Mouse (Mus musculus) ovary, adult 18-20 months (tissue): ENCODE data around the gene Mfsd11.
"Not testable (repeated sequence)": the region's sequence is repeated elsewhere in the genome, so short reads cannot be mapped to it uniquely, and the experiment has no call there.

Experiments used
- DNase-seq: peaks from one replicate; pipeline ENCODE4 v3.0.0; 2022; ENCODE audit warnings: low spot score, mixed read lengths

The Mfsd11 gene

DNA sequence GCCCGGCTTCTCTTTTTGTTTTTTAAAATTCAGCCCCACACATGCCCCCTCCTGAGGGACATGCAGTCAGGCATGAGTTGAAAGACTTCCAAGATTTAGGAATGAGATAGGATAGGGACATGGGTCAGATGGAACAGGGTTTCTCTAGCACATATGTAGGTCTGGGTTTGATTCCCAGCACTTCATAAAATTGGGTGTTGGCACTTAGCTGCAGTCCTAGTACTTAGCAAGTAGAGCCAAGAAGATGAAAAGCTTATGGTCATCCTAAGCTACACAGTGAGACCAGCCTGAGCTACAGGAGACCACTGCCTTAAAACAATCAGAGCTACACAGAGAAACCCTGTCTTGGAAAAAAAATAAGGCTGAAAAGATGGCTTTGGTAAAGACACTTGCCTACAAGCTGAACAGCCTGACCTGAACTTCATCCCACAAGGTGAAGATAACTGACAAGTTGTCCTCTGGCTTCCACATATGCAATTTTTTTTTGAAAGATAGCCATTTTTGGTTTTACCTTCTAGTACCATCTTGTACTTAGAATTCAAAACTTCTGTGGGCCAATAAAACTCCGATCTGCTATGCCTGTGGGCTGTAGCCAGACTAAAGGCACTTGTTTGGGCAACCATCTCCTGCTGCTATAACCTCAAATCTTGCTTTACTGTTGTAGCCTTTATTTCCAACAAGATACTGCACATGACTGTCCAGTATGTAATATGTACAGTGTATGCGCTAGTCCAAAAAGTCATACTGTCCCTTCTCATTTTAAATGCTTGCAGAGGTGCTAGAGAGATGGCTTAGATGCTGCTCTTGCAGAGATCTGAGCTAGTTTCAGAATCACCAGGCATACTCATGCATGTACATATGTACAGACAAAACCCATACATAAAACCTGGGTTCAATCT is 4.8 kb upstream of the Mfsd11 start:
- no peak for DNase-seq

DNA sequence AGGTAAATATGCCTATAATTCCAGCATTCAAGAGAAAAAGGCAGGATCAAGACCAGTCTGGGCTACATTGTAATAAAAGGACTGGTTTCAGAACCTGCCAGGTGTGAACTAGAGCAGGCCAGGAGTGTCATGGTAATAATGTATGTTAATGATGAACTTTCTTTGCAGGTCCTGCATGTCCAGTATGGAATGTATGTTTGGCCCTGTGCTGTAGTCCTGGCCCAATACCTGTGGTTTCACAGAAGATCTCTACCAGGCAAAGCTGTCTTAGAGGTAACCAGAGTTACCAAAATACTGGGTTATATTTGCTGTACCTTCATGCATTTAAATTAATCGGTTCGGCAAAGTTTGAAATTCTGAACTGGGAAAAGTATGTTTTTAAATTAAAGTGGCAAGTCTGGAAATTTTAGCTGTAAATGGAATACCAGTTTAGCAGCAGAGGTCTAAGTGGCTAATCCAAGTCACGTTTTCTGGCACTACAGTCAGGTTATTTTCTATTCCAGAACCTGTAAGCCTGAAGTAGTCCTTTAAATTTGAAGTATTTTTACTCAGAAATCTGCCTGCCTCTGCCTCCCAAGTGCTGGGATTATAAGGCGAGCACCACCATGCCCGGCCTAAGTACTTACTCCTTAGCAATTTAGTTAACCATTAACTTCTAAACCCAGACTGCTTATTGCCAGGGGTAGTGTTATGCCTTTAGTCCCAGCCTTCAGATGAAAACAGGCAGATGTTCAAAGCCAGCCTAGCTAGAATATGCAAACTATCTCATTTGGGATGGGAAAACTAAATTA is 4.0 kb upstream of the Mfsd11 start:
- no peak for DNase-seq

- DNase-seq: not testable (repeated sequence)
These were observed 3.4 kb upstream of the Mfsd11 start for GRCm38 (mm10) chr11:116848877-116849178.

DNA sequence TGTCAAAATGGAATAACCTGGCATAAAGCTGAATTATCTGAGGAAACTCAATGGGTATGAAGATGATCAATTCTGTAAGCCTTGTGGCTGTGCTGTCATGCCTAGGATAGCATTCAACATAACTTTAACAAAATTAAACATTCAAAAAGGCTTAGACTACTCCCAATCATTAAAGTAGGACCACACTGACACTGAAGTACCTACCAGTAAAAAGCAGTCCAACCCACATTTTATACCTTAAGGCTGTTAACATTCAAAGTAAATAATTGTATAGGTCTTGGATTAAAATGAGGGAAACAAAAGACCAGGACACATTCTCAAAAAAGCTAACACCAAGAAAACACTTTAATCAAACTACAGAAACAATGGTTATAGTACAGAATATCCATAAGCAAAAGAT is 2.7 kb upstream of the Mfsd11 start:
- DNase-seq: no peak

- no peak for DNase-seq
These were observed 2.2 kb upstream of the Mfsd11 start for GRCm38 (mm10) chr11:116850085-116850484.

DNA sequence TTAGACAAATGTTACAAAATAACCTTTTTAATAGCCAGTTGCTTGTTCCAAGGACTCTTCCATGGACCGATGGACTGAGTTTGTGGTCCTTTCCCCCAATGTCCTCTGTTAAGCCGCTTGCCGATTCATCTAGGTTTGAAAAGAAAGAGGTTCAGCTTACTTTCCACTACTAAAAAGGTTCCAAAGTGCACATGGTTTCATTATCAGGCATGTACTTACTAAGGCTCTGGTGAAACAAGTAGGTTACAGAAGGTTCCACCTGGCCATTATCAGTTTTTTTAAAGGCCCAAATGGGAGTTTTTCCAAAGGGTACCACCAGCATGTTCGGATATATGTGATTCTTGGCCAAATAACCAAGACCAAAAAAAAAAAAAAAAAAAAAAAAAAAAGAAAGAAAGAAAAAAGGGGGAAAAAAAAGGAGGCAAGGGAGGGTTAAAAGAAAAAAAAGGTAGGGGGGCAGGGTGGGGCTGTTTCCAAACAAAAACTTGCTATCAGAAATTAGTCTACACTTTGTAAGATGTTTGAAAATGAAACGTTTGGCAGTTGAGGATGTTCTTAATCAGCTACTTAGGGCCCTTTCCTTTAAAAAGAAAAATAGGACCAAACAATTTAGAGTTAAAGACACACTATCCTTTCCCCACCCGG is 1.3 kb upstream of the Mfsd11 start:
- no peak for DNase-seq

DNA sequence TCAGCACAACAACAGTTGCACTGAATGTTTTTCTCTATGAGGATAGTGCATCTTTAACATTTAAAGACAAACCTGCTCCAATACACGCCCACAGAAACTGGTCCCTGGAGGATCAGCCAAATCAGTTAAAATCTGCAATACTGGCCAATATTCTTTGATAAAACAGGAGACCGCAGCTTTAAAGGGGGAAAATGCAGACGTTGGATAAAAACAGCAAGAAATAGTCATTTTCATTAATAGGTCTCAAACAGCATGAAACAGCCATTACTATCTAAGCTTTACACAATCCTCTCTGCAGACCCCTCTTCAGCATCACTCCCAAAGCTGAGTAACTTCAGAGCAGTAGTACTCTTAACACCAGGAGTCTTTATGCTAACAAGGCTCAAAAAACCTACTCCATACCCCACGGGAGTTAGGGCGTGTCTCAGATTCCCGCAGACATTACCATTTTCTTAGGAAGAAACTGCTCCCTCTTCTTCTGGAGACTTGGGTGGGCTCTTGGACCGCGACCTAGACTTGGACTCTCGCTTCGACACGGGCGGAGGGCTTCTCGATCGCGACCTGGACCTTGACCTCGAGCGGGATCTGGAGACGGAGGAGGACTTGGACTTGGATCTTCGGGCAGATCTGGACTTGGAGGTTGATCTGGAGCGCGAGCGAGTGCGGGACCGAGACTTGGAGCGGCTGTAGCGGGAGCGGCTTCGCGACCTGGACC is 507 bp upstream of the Mfsd11 start:
- no peak for DNase-seq

DNA sequence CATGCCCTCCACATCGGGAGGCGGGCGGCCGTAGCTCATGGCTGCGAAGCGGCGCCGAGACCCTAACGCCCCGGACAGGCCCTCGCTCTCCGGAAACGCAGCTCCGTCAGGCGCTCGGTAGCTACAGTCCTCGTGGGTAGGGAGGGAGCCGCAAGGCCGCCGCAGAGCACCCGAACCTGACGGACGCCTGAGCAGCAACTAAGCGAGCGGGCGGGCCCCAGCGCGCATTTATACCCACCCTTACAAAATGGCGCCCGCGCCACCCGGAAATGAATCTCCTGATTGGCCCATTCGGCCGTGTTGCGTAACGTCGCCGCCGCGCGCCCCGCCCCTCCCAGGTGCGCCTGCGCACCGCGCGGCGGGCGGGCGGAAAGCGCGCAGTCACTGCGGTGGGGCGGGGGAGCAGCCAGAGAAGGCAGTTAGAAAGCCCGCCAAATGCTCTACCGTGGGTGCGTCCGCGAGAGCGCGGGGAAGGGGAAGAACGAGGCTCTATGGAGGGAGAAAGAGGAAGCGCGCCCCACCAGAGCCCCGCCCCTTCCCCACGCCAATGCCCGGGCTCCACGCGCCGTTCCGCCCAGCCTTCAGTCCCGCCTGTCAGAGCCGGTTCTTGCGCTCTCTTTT is 761 bp downstream of the Mfsd11 start, which contains the start of gene Srsf2:
Srsf2 (minus strand) TSS at position 204 of the 621 bp plus-strand sequence.
- DNase-seq: peak; percentile 92

- peak; percentile 94 for DNase-seq
These were observed 1.3 kb downstream of the Mfsd11 start for GRCm38 (mm10) chr11:116853512-116853928.

DNA sequence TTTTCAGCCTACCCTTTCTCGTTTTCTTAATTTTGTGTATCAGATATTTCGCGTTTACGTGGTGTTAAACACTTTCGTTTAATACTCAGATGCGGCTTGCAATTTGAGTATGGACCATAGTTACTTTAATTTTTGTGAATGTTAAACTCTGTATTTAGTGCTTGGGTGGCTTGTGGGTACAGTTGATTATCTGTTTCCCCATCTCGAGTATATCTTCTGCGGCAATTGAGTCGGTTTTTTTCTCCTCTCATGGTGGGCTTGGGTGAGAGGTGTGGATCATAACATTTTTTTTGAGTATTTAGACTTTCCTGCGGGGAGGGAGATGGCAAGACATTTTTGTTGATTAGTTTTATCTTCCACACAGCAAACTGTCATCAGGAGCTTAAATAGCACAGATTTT is 2.0 kb downstream of the Mfsd11 start:
- DNase-seq: no peak

GRCm38 (mm10) chr11:116857183-116857850 is 5.1 kb downstream of the Mfsd11 start:
- no peak for DNase-seq

DNA sequence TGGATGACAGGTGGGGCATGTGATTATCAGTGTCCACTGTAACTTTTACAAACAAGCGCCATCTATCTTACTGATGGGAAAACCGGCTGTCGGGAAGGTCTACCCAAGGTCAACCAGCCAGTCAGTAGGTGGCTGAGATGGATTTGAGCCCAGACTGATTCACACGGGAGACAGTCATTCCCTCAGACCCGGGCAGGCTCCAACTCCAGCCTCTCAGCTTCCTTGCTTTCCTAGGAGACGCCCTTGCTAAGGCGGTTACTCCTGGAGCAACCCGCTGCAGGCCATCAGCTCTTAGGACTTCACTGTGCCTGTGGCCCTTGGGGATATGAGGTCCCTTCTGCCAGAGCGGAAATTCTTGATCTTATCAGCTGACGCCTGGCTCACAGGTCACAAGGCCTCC is 12.2 kb downstream of the Mfsd11 start:
- DNase-seq: no peak

DNA sequence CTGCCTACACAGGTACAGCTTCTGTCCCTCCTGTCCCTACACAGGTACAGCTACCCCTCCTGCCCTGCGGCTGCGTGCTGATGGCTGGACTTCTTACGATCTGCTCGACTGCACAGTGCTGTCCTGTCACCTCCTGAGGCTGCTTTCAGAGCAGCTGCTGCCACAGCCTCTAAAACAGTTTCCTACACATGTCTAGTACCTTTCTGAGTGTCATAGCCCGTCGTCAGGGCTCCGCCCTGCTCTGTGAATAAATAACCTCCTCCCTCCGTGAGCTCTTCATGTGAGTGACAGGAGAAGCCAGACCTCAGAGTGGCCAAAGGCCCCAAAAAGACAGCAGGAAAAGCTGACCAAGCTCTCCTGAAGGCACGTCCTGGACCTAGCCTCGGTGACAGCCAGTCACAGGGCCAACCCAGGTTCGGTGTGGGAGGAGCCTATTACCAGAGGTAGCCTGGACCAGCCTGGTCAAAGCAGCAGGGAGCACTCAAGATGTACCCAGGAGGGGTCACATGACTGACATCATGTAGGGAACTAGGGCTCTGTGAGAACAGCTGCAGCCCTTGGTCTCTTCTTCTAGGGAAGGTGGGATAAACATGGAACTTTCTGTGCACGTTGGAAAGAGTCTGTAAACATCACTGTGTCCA is 13.8 kb downstream of the Mfsd11 start:
- no peak for DNase-seq

- no peak for DNase-seq
These were observed 15.9 kb downstream of the Mfsd11 start for GRCm38 (mm10) chr11:116868129-116868528.

DNA sequence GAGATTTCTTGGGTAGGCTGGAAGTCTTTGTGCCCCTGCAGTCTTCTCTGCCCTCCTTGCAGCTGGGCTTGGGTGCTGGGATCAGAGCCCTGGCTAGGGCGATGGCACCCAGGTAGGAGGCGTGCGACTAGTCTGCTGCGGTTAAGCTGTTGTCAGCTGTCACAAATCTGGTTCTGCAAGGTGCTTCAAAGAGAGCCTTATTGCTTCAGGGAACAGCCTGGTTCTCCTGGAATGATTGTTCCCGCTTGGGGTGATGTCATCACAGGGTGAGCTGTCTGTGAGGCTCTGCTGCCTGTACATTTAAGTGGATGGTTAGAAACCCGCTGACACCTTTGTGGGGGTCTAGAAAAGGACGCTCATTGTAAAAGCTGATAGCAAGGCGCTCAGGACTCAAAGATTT is 17.0 kb downstream of the Mfsd11 start:
- no peak for DNase-seq

- no peak for DNase-seq
These were observed 17.4 kb downstream of the Mfsd11 start for GRCm38 (mm10) chr11:116869641-116870040.

DNA sequence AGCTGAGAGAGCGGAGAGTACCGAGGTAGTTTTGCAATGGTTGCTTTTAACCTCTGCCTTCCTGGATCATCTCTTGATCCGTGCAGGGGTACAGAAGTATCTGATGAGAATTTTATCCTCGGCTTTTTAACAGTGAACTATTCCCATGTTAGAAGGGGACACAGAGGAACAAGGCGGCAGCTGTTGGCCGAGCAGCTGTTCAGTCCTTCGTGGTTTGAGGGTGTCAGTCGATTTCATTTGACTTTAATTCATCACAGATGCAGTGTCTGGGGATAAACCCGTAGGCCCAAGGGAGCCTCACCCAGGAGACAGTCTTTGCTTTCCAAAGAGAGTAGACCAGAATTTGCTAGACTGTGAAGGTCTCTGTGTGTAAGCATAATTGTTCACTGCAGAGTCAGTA is 19.3 kb downstream of the Mfsd11 start:
- no peak for DNase-seq

- DNase-seq: no peak
These were observed 21.7 kb downstream of the Mfsd11 start for GRCm38 (mm10) chr11:116873987-116874386.

- no peak for DNase-seq
These were observed 26.2 kb downstream of the Mfsd11 start for GRCm38 (mm10) chr11:116878454-116878853.

DNA sequence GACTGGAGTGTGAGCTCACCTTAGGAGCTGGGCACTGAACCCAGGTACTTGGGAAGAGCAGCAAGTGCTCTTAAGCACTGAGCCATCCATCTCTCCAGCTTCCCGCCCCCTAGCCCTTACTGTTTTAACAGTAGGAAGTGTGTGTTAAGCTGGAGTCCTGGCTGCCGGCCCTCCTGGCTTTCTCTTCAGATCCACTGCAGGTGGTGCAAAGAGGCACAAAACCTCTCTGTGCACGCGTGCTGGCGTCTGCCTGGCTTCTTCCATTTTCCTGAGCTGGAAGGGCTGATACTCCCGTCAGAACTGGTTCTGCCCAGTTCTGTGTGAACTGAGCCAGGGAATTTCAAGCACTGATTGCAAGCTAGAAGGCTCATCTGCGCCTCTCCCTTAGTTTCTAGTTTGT is 28.6 kb downstream of the Mfsd11 start:
- DNase-seq: no peak

GRCm38 (mm10) chr11:116881440-116881839 is 29.2 kb downstream of the Mfsd11 start:
- no peak for DNase-seq
